19 mouse cellular contexts compared by ENCODE assay signal in the genomic region with DNA sequence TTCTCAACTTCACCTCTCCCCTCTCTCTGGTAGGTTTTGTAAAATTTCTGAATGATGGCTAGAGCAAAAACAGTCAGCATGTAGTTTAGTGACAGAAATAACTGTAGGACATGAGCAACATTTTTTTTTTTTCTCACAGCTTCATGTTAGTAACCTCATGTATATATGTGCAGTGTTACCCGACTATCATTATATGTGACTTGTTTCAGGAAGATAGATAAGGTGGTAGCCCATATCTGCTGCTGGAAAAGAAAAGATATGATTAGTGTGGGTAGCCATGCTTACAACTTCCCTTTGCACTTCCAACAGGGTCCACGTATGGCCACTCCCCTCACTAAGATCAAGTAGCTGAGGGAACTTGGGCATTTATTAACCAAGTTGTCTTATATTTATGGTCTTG.
A peak's percentile ranks its signal among the peaks of the same experiment; 100 is the strongest.
DNase-seq lines count a peak whose midpoint lies in the region; ATAC-seq and TF ChIP-seq lines count a peak whose summit lies in the region.
"Had no signal": no experiment of that assay in that cellular context is flagged by ENCODE, and none has a peak within 500 bp of the region (broad histone marks: within the 10 kb centered on the region; RNA-seq: fewer than 3 reads in every experiment).

No protein-coding gene starts in this region.

- no peak for DNase-seq in heart, embryonic 10.5 days (ENCODE audit: low spot score)
- DNase-seq in heart, postnatal 36 days = no peak
- DNase-seq in liver, embryonic 11.5 days (ENCODE audit: low spot score) = no peak
- DNase-seq in liver, postnatal 0 days = no peak
- DNase-seq: adrenal gland, adult 2 months; cerebellum, adult 9-10 months; gastrocnemius, postnatal 10 days; kidney, postnatal 4 days; lung, postnatal 36 days; retina, postnatal 1 day; thymus, postnatal 36 days had no signal

- H3K36me3 ChIP-seq in heart, embryonic 10.5 days = no peaks in the 10 kb centered on the region
- H3K36me3 ChIP-seq in liver, embryonic 11.5 days (ENCODE audit: control insufficient read depth, insufficient read depth, low read length) = no peaks in the 10 kb centered on the region
- H3K36me3 ChIP-seq in liver, postnatal 0 days (replicated peaks; ENCODE audit: insufficient read depth, low read length) = no peaks in the 10 kb centered on the region
- no peaks in the 10 kb centered on the region for H3K36me3 ChIP-seq in forebrain, embryonic 16.5 days (ENCODE audit: control insufficient read depth, insufficient read depth)
- H3K36me3 ChIP-seq: forebrain, embryonic 12.5 days; kidney, embryonic 15.5 days; limb, embryonic 10.5 days; midbrain, embryonic 10.5 days had no signal

- TF ChIP-seq EP300 in liver, postnatal 0 days (IDR thresholded peaks at IDR 0.05; ENCODE audit: low read depth) = no peak

- no peak for TF ChIP-seq CTCF in liver, postnatal 0 days (IDR thresholded peaks at IDR 0.05; ENCODE audit: low read depth)

- H3K4me3 ChIP-seq in heart, embryonic 10.5 days = no peak overlapping the region
- H3K4me3 ChIP-seq in liver, embryonic 11.5 days (ENCODE audit: low read depth, low read length) = no peak overlapping the region
- H3K4me3 ChIP-seq in liver, postnatal 0 days (ENCODE audit: low read depth, low read length) = no peak overlapping the region
- no peak overlapping the region for H3K4me3 ChIP-seq in forebrain, embryonic 16.5 days (replicated peaks; ENCODE audit: low read length)
- H3K4me3 ChIP-seq: forebrain, embryonic 12.5 days; kidney, embryonic 15.5 days; limb, embryonic 10.5 days; midbrain, embryonic 10.5 days had no signal

- H3K27ac ChIP-seq in heart, embryonic 10.5 days = peak overlapping the region; percentile 73; the same call in 1 of the 2 replicates
- H3K27ac ChIP-seq in liver, embryonic 11.5 days (ENCODE audit: low read depth, low read length) = no peak overlapping the region
- no peak overlapping the region for H3K27ac ChIP-seq in liver, postnatal 0 days (ENCODE audit: low read depth)
- no peak overlapping the region for H3K27ac ChIP-seq in forebrain, embryonic 16.5 days (ENCODE audit: low read length)
- H3K27ac ChIP-seq: forebrain, embryonic 12.5 days; hindbrain, embryonic 14.5 days; kidney, embryonic 15.5 days; limb, embryonic 10.5 days; midbrain, embryonic 10.5 days had no signal

- no peaks in the 10 kb centered on the region for H3K9me3 ChIP-seq in heart, embryonic 10.5 days
- H3K9me3 ChIP-seq in liver, embryonic 11.5 days (ENCODE audit: control insufficient read depth, low read length) = no peaks in the 10 kb centered on the region
- H3K9me3 ChIP-seq in liver, postnatal 0 days (ENCODE audit: low read length) = no peaks in the 10 kb centered on the region
- no peaks in the 10 kb centered on the region for H3K9me3 ChIP-seq in forebrain, embryonic 16.5 days (ENCODE audit: control insufficient read depth, low read length)
- H3K9me3 ChIP-seq: forebrain, embryonic 12.5 days; kidney, embryonic 15.5 days; limb, embryonic 10.5 days; midbrain, embryonic 10.5 days had no signal

- peak; percentile 73 for ATAC-seq in liver, embryonic 11.5 days (replicated peaks; ENCODE audit: low FRiP score)
- ATAC-seq in liver, postnatal 0 days = no peak
- peak; percentile 58 for ATAC-seq in common myeloid progenitor, adult 5-6 weeks (replicated peaks; ENCODE audit: low read depth, poor library complexity, severe bottlenecking)
- 0 out of 2 replicates have a peak, but pooled peaks have one; percentile 45 for ATAC-seq in megakaryocyte-erythroid progenitor cell, adult 5-6 weeks (replicated peaks; ENCODE audit: low FRiP score, low TSS enrichment, poor library complexity, severe bottlenecking)
- ATAC-seq in forebrain, embryonic 16.5 days = no peak

- no peak overlapping the region for H3K4me2 ChIP-seq in liver, embryonic 11.5 days
- H3K4me2 ChIP-seq in liver, postnatal 0 days (ENCODE audit: low read depth, low read length) = no peak overlapping the region
- H3K4me2 ChIP-seq in forebrain, embryonic 16.5 days (ENCODE audit: low read length) = no peak overlapping the region
- H3K4me2 ChIP-seq: forebrain, embryonic 12.5 days; hindbrain, embryonic 14.5 days; kidney, embryonic 15.5 days had no signal

- WGBS in heart, embryonic 10.5 days = 46% methylated on average over 2 of the region's 2 CpGs
- WGBS in liver, embryonic 11.5 days = 21% methylated on average over 2 of the region's 2 CpGs
- 33% methylated on average over 2 of the region's 2 CpGs for WGBS in liver, postnatal 0 days (ENCODE audit: insufficient replicate concordance)
- 85% methylated on average over 2 of the region's 2 CpGs for WGBS in forebrain, embryonic 16.5 days

- H3K9ac ChIP-seq in liver, embryonic 11.5 days (ENCODE audit: low read depth, low read length) = no peak overlapping the region
- H3K9ac ChIP-seq in liver, postnatal 0 days (replicated peaks) = no peak overlapping the region
- no peak overlapping the region for H3K9ac ChIP-seq in forebrain, embryonic 16.5 days (replicated peaks; ENCODE audit: low read depth, low read length)
- H3K9ac ChIP-seq: forebrain, embryonic 12.5 days; hindbrain, embryonic 14.5 days; kidney, embryonic 15.5 days had no signal

- peaks cover 36% of the 10 kb centered on the region for H3K4me1 ChIP-seq in heart, embryonic 10.5 days
- peaks cover 16% of the 10 kb centered on the region for H3K4me1 ChIP-seq in liver, embryonic 11.5 days (replicated peaks; ENCODE audit: control insufficient read depth, insufficient read depth, low read length)
- H3K4me1 ChIP-seq in liver, postnatal 0 days (ENCODE audit: insufficient read depth) = peaks cover 5% of the 10 kb centered on the region
- H3K4me1 ChIP-seq in forebrain, embryonic 16.5 days (replicated peaks; ENCODE audit: control insufficient read depth, insufficient read depth, low read length) = no peaks in the 10 kb centered on the region
- H3K4me1 ChIP-seq: forebrain, embryonic 12.5 days; limb, embryonic 10.5 days had no signal

- no peaks in the 10 kb centered on the region for H3K27me3 ChIP-seq in heart, embryonic 10.5 days (ENCODE audit: insufficient read depth, poor library complexity, severe bottlenecking)
- no peaks in the 10 kb centered on the region for H3K27me3 ChIP-seq in liver, embryonic 11.5 days (replicated peaks; ENCODE audit: control insufficient read depth, insufficient read depth, low read length)
- H3K27me3 ChIP-seq in liver, postnatal 0 days (ENCODE audit: insufficient read depth, low read length) = no peaks in the 10 kb centered on the region
- no peaks in the 10 kb centered on the region for H3K27me3 ChIP-seq in forebrain, embryonic 16.5 days (replicated peaks; ENCODE audit: control insufficient read depth, insufficient read depth, low read length)
- H3K27me3 ChIP-seq: forebrain, embryonic 12.5 days; kidney, embryonic 15.5 days had no signal

- intact Hi-C loops in heart, postnatal 36 days (cut with DNase I) = loop anchor here (5.0 kb wide), 1 partner anchor 83 kb away; no protein-coding TSS in a partner anchor

Comparison
In these comparisons a context has a peak if more than half of its experiments do, and no peak if none do; other contexts are left out.
1. ATAC-seq: peak in liver, embryonic 11.5 days (single experiment), common myeloid progenitor, adult 5-6 weeks (single experiment) and megakaryocyte-erythroid progenitor cell, adult 5-6 weeks (single experiment); none in liver, postnatal 0 days (single experiment) and forebrain, embryonic 16.5 days (single experiment).